Mouse (Mus musculus): ENCODE data around the gene Mrpl44.

GRCm38 (mm10) chr1:79759006-79759405, 16.8 kb upstream of the Mrpl44 start:
- TF ChIP-seq CTCF (IDR thresholded peaks at IDR 0.05; ENCODE audit: control insufficient read depth, insufficient read depth, insufficient replicate concordance, low read depth, low read length): no peak
- TF ChIP-seq POLR2A (IDR thresholded peaks at IDR 0.05; ENCODE audit: control insufficient read depth, low read depth, low read length): no peak
